Mouse (Mus musculus) forebrain, postnatal 0 days (tissue): ENCODE data around the gene Ube2l6. TPM values are rescaled to one million over a fixed set of nuclear protein-coding genes. Genes with fewer than 3 reads are reported as not detected.
A peak's percentile ranks its signal among the peaks of the same experiment; 100 is the strongest.

Source experiments
- ATAC-seq: fragments of 200-750 bp; cut with Nextera tagmentation; 2 replicates; pipeline ENCODE4 v1.8.0; 2017; ENCODE audit warnings: mild to moderate bottlenecking, moderate library complexity
- DNase-seq: peaks from one replicate; pipeline ENCODE4 v3.0.0-alpha.2; 2015
- H3K27ac ChIP-seq: fragments of 300-500 bp; sonication (generic); 2 replicates; pipeline ENCODE4 v1.5.1; 2014; ENCODE audit warnings: low read depth, mild to moderate bottlenecking, antibody characterized with exemption, low read length, moderate library complexity, mixed read lengths
- H3K27me3 ChIP-seq: fragments of 300-500 bp; sonication (generic); 2 replicates; pipeline ENCODE4 v1.6.1; 2014; ENCODE audit warnings: mild to moderate bottlenecking, low read length, mixed read lengths; ENCODE audit not compliant: insufficient read depth
- H3K36me3 ChIP-seq: fragments of 300-500 bp; sonication (generic); 2 replicates; pipeline ENCODE4 v1.6.1; 2014; ENCODE audit warnings: mild to moderate bottlenecking, moderate library complexity; ENCODE audit not compliant: insufficient read depth
- H3K4me1 ChIP-seq: fragments of 300-500 bp; sonication (generic); 2 replicates; pipeline ENCODE4 v1.6.1; 2014; ENCODE audit warnings: antibody characterized with exemption; ENCODE audit not compliant: insufficient read depth
- H3K4me2 ChIP-seq: fragments of 300-500 bp; sonication (generic); 2 replicates; pipeline ENCODE4 v1.6.1; 2014; ENCODE audit warnings: low read depth, mild to moderate bottlenecking, moderate library complexity
- H3K4me3 ChIP-seq: fragments of 300-500 bp; sonication (generic); 2 replicates; pipeline ENCODE4 v1.5.1; 2014; ENCODE audit warnings: low read depth, low read length, mixed read lengths
- H3K9ac ChIP-seq: fragments of 300-500 bp; sonication (generic); 2 replicates; pipeline ENCODE4 v1.6.1; 2014; ENCODE audit warnings: mild to moderate bottlenecking
- H3K9me3 ChIP-seq: fragments of 300-500 bp; sonication (generic); 2 replicates; pipeline ENCODE4 v1.6.1; 2016; ENCODE audit warnings: low read length
- CTCF ChIP-seq: sonication (generic); IDR thresholded peaks from 2 replicates; pipeline ENCODE4 v1.5.1; 2016; ENCODE audit warnings: antibody characterized with exemption, control low read depth, low read depth
- WGBS: fragments of 180-500 bp; shearing (Covaris S2); extraction: QIAGEN DNeasy Blood & Tissue Kit; methylation state at CpG from one replicate; pipeline ENCODE4 v1.1.7; 2014; 5-methylcytosine and 5-hydroxymethylcytosine counted together
- polyA plus RNA-seq: library from polyadenylated mRNA; unstranded; fragments of >200 nt; fragmentation: Nextera tagmentation; extraction: Ambion mirVana; gene quantifications from 2 replicates; pipeline ENCODE4 v1.2.1, GENCODE M21; 2015
- total RNA-seq: library from RNA; depleted of rRNA; stranded (reverse); fragments of >200 nt; gene quantifications from 2 replicates; pipeline ENCODE4 v1.2.3, GENCODE M21; 2014

Gene Ube2l6
- total and polyA plus RNA-seq, 2 experiments from 2014 or later: 14.9 to 15.1 TPM

GRCm38 (mm10) chr2:84803963-84804362, 5.3 kb downstream of the Ube2l6 start:
- no peak overlapping the region for H3K27ac ChIP-seq
- H3K4me2 ChIP-seq: no peak overlapping the region
- H3K9ac ChIP-seq: no peak overlapping the region
- no peaks in the 10 kb centered on the region for H3K36me3 ChIP-seq
- H3K4me3 ChIP-seq: no peak overlapping the region
- no peak for TF ChIP-seq CTCF
- H3K4me1 ChIP-seq: no peaks in the 10 kb centered on the region
- H3K27me3 ChIP-seq: no peaks in the 10 kb centered on the region
- 92% methylated on average over 7 of the region's 7 CpGs for WGBS
- ATAC-seq (no peak), DNase-seq (no peak)
- no peaks in the 10 kb centered on the region for H3K9me3 ChIP-seq

- Histone ChIP-seq H3K27me3 (no peaks in the 10 kb centered on the region), H3K36me3 (no peaks in the 10 kb centered on the region), H3K4me3 (no peak overlapping the region), H3K9ac (no peak overlapping the region), H3K4me1 (no peaks in the 10 kb centered on the region), H3K27ac (no peak overlapping the region), H3K4me2 (no peak overlapping the region), H3K9me3 (no peaks in the 10 kb centered on the region)
- DNase-seq (no peak), ATAC-seq (no peak)
- TF ChIP-seq CTCF: no peak
- 79% methylated on average over 5 of the region's 5 CpGs for WGBS
These were observed 7.9 kb downstream of the Ube2l6 start for GRCm38 (mm10) chr2:84806546-84806945.

GRCm38 (mm10) chr2:84809330-84809729, 10.7 kb downstream of the Ube2l6 start:
- no peak overlapping the region for H3K4me2 ChIP-seq
- no peak for ATAC-seq
- H3K4me1 ChIP-seq: no peaks in the 10 kb centered on the region

GRCm38 (mm10) chr2:84810526-84810885, 11.9 kb downstream of the Ube2l6 start:
- 45% methylated on average over 6 of the region's 6 CpGs for WGBS
- H3K27me3 ChIP-seq: no peaks in the 10 kb centered on the region
- H3K4me2 ChIP-seq: peak overlapping the region; percentile 43
- TF ChIP-seq CTCF: no peak
- H3K4me1 ChIP-seq: no peaks in the 10 kb centered on the region
- H3K4me3 ChIP-seq: no peak overlapping the region
- no peaks in the 10 kb centered on the region for H3K36me3 ChIP-seq
- no peak overlapping the region; the same call in 1 of the 2 replicates for H3K27ac ChIP-seq
- DNase-seq: no peak
- ATAC-seq: peak; percentile 17
- H3K9me3 ChIP-seq: no peaks in the 10 kb centered on the region
- no peak overlapping the region for H3K9ac ChIP-seq

More at GRCm38 (mm10) chr2:84809330-84809729, 10.7 kb downstream of the Ube2l6 start:
- Histone ChIP-seq H3K27ac (no peak overlapping the region), H3K27me3 (no peaks in the 10 kb centered on the region), H3K9me3 (no peaks in the 10 kb centered on the region), H3K9ac (no peak overlapping the region), H3K36me3 (no peaks in the 10 kb centered on the region), H3K4me3 (no peak overlapping the region)
- TF ChIP-seq CTCF: no peak
- no peak for DNase-seq

GRCm38 (mm10) chr2:84810886-84811577, 12.4 kb downstream of the Ube2l6 start:
- H3K4me2 ChIP-seq: peak overlapping the region; percentile 43
- ATAC-seq (peak; percentile 91), DNase-seq (peak; percentile 87)
- H3K9me3 ChIP-seq: no peaks in the 10 kb centered on the region
- WGBS: 32% methylated on average over 26 of the region's 26 CpGs
- no peak overlapping the region for H3K27ac ChIP-seq
- 0 out of 2 replicates have a peak overlapping the region, but pooled peaks have one; percentile 1 for H3K9ac ChIP-seq
- peak; percentile 76 for TF ChIP-seq CTCF
- H3K4me3 ChIP-seq: peak overlapping the region; percentile 15; the same call in 1 of the 2 replicates
- H3K36me3 ChIP-seq: no peaks in the 10 kb centered on the region
- no peaks in the 10 kb centered on the region for H3K4me1 ChIP-seq
- no peaks in the 10 kb centered on the region for H3K27me3 ChIP-seq

GRCm38 (mm10) chr2:84811880-84812279, 13.3 kb downstream of the Ube2l6 start:
- ATAC-seq (no peak), DNase-seq (no peak)
- TF ChIP-seq CTCF: no peak
- Histone ChIP-seq H3K4me3 (no peak overlapping the region), H3K27me3 (no peaks in the 10 kb centered on the region), H3K9ac (no peak overlapping the region), H3K9me3 (no peaks in the 10 kb centered on the region), H3K36me3 (no peaks in the 10 kb centered on the region), H3K4me2 (no peak overlapping the region), H3K27ac (no peak overlapping the region), H3K4me1 (no peaks in the 10 kb centered on the region)
- WGBS: 87% methylated on average over 7 of the region's 7 CpGs

- no peak for TF ChIP-seq CTCF
- Histone ChIP-seq H3K9ac (no peak overlapping the region), H3K36me3 (no peaks in the 10 kb centered on the region), H3K9me3 (no peaks in the 10 kb centered on the region), H3K4me2 (no peak overlapping the region), H3K4me1 (no peaks in the 10 kb centered on the region), H3K27ac (no peak overlapping the region), H3K27me3 (no peaks in the 10 kb centered on the region), H3K4me3 (no peak overlapping the region)
- ATAC-seq (no peak), DNase-seq (no peak)
- 79% methylated on average over 6 of the region's 6 CpGs for WGBS
These were observed 14.0 kb downstream of the Ube2l6 start for GRCm38 (mm10) chr2:84812676-84813075.
